Mouse (Mus musculus): ENCODE data around the gene Clec18a.
A peak's percentile ranks its signal among the peaks of the same experiment; 100 is the strongest.
"Not testable (repeated sequence)": the region's sequence is repeated elsewhere in the genome, so short reads cannot be mapped to it uniquely, and the experiment has no call there.

Gene Clec18a

DNA sequence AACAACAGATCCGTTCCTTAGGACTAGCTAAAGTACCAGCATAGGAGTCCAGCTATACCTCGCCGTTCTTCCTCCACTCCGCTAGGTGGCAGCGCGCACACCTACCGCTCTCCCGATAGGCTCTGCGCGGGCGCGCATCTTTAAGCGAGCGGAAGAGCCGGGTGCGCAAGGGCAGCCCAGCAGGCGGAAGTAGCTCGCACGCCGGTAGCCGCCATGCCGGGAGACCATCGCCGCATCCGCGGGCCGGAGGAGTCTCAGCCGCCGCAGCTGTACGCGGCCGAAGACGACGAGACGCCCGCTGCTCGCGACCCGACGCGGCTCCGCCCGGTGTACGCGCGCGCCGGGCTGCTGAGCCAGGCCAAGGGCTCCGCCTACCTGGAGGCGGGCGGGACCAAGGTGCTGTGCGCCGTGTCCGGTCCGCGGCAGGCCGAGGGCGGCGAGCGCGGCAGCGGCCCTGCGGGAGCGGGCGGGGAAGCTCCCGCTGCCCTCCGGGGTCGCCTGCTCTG, 36.0 kb downstream of the Clec18a start, which contains the start of gene Exosc6:
TSS of gene Exosc6 (plus strand) at position 182 of the 506 bp plus-strand sequence.
- DNase-seq (ENCODE audit: low spot score in 2 of 2) = peak; percentile 91 to 93

DNA sequence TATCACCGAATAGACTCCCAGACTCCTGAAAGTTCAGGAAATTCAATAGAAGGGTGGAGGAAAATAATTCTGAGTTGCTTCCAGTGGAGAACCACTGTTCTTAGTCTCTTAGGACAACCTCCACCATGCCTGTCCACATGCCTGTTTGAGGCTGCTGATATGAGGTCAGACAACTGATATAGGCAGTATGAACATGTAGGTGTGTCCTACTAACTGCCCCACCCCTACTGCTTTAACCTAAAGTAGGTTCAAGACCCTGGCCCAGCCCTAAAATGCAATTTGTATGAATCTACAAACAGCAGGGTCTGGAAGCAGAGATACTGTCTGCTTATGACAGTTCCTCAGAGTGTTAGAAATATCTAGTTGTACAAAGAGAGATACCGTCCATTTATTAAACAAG, 36.6 kb downstream of the Clec18a start:
- DNase-seq (ENCODE audit: low spot score in 2 of 2) = no peak

DNA sequence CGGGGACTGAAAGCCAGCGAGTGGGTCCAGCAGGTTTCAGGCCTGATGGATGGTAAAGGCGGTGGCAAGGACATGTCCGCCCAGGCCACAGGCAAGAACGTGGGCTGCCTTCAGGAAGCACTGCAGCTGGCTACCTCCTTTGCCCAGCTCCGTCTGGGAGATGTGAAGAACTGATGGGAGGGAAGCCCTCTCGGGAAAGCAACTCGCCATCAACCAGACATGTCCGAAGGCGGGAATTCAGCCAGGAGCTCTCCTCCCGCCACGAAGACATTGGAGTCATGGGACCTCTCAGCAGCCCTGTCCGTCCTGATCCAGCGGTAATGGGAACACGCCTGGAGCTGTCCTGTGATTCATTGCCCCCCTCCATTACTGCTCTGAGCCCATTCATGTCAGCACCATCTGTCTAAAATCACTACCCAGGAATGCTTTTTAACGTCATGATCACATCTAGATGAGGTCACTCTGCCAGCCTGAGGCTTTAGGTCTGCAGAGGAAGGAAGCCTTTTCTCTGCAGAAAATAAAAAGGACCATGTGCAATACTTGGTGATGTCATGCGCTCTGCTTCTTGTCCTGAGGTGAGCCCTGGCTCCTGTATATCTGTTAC, 37.1 kb downstream of the Clec18a start:
- DNase-seq (ENCODE audit: low spot score in 2 of 2) = no peak

DNA sequence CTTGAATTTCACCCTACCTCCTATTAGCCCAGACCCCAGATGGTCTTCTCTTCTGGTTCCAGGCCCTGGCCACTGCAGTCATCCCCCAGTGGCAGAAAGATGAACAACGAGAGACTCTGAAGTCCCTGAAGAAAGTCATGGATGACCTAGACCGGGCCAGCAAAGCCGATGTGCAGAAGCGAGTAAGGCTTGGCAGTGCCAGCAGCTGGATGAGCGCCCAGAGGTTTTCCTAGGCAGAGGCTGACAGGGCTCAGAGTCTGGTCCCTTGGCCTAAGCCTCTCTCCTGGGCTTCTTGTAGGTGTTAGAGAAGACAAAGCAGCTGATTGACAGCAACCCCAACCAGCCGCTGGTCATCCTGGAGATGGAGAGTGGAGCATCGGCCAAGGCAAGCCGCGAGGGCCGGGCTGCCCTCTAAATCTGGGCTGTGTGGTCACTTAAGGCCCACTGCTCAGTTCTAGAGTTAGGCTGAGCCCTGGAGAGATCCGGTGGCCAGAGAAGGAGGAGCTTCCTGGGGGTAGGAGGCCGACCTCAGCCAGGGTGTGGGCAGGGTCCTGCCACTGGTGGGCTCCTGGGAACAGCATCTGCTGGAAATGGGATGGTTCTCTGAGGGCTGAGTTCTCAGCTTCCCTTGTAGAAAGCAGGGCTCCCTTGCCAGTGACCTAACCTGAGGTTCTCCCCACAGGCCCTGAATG, 38.3 kb downstream of the Clec18a start:
- DNase-seq (ENCODE audit: low spot score in 2 of 2) = no peak

DNA sequence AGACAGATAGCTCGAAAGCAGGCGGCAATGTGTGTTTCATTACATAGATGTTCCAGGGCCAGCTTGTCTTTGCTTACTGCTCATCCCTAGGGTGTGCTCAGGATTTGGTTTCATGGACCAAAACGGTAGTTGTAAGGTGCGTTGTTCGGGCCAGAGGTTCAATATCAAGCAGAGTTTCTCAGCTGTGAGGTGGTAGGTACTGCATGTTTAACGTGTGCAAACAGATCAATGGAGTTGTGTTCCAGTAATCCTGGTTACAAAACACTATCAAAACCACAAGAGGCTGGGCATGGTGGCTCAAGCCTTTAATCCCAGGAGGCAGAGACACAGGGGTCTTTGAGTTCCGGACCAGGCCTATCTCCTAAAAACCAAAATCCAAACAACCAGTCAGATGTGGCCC, 43.1 kb downstream of the Clec18a start:
- no peak for DNase-seq (ENCODE audit: low spot score in 2 of 2)

DNA sequence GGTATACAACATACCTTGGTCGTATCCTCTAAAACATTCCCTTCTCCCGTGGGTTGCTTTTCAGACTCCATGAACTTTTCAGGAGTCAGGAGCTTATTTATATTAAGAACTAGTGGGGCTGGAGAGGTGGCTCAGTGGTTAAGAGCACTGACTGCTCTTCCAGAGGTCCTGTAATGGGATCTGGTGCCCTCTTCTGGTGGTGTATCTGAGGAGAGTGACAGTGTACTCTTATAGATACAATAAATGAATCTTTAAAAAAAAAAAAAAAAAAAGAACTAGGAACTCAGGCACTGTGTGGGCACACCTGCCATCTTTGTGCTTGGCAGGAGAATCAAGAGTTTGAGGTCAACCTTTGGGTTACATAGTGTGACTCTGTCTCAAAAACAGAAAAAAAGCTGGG, 43.5 kb downstream of the Clec18a start:
- no peak for DNase-seq (ENCODE audit: low spot score in 2 of 2)

DNA sequence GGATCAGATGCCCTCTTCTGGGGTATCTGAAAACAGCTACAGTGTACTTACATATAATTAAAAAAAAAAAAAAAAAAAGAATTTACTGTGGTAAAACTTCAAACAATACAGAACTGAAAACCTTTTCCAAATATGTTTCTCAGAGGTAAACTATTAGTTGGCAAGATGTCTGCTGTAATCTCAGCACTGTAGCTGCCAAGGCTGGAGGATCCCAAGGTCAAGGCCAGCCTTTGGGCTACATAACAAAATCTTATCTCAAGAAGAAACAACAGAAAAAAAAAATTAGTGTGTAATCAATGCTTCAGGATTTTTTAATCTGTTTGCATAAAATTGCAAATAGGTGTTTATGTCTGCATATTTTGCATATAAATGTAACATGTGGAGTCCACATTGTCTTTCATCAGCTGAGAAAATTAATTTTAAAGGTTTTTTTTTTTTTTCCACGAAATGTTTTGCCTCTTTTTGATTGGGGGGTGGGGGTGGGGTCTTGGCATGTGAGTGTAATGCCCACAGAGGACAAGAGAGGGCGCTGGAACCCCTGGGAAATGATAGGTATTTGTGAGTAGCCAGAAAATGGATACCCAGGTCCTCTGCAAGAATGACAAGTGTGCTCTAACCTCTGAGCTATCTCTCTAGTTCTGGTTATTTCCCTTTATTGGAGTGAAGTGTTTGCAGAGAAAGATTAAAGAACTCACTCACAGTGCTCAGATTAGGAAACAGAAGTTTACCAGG, 48.1 kb downstream of the Clec18a start:
- no peak for DNase-seq (ENCODE audit: low spot score in 2 of 2)

DNA sequence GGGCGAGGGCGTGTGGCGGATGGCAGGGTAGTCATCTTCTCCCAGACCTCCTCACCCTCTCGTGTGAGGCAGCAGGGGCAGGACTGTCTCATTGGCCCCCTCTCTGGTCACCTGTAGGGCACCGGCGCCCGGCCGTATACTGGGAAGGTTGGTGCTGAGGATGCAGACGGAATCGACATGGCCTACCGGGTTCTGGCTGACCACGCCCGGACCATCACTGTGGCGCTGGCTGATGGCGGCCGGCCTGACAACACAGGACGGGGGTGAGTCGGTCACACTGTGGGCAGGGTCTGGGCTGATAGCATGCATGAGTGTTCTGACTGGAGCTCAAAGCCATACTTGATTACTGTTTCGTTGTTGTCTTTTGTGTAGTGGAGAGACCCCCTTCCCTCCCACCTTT, 49.7 kb downstream of the Clec18a start:
- DNase-seq (ENCODE audit: low spot score in 2 of 2) = no peak

DNA sequence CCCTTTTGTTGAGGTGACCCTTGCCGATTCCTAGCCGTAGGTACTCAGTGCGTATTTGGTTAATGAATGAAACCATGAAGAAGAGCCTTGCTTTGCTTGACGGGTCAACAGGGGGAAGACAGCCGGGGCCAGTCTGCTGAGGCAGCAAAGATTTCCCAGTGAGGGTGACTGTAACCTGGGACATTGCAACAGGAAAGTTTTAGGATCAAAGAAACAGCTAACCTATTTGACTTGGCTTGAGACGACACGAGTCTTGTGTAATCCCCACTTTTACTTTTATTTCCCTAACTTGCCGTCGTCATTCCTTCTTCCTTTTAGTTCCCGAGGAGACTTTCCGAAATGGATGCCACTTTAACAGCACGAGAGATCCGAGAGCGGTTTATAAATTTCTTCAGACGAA, 55.6 kb downstream of the Clec18a start:
- DNase-seq (ENCODE audit: low spot score in 2 of 2) = no peak

DNA sequence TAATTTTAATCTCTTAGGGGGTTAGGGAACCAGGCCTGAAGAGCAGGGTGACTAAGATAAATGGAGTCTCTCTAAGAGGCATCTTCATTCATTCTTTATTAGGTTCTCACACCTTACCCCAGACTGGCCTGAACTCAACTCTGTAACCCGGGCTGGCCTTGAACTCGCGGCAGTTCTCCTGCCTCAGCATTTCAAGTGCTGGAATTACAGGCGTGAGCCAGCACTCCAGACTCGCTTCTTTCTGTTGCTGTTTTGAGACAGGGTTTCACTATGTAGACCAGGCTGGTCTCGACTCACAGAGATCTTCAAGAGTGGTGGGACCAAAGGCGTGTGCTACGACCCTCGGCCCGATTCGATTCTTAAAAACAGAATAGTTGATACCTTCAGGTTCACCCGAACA, 58.0 kb downstream of the Clec18a start:
- DNase-seq (ENCODE audit: low spot score in 2 of 2) = no peak

DNA sequence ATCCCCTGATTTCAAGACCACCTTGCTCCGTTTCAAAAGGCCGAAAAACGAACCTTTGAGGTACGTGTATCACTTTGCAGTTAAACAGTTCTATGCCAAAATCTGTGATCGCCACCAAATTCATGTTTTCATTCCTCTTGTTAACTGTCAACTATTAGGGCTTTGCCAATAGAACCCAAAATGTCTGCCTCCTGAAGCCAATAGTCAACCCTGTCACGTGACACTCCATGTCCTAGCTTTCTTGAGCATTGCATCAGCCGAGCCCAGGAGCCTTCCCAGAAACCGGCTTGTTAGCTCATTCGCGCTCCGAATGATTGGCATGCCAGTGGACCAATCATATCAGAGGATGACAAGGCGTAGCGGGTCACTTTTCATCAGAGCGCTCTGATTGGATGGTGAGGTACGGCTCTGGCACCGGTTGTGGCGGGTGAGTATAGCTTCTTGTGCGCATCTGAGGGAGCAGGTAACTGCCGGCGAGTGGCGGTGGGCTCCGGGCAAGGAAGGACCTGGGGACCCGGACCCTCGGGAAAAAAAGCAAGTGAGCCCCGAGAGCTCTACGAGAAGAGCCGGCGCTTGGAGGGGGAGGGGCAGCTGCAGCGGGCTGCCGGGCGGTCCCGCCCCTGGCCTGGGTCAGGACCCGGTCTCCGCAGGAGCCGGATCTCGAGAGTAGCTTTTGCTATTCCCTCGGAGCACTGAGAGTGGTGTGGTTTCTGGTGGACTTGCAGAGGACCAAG, 58.6 kb downstream of the Clec18a start:
- peak; percentile 99 to 100 for DNase-seq (ENCODE audit: low spot score in 2 of 2)

DNA sequence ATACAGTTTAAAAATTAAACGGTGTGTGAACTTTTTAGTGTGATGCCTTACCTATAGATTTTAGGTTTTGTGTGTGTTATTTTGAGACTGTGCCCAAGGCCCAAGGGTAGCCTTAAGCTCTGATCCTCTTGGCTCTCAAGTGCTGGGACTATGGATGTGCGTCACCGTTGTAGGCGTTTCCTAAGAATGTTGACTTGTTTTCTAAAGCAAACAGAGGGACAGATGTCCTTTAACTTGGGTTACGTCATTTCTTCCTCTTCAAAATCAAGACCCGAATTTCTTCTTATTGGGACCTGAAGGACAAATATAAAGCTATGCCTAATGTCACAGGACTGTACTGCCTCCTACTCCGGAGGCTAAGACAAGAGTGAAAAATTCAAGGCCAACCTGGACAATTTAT, 59.3 kb downstream of the Clec18a start, which contains the start of gene Aars:
TSS of gene Aars (plus strand) at position 229 of the 400 bp plus-strand sequence.
- DNase-seq (ENCODE audit: low spot score in 2 of 2) = no peak

DNA sequence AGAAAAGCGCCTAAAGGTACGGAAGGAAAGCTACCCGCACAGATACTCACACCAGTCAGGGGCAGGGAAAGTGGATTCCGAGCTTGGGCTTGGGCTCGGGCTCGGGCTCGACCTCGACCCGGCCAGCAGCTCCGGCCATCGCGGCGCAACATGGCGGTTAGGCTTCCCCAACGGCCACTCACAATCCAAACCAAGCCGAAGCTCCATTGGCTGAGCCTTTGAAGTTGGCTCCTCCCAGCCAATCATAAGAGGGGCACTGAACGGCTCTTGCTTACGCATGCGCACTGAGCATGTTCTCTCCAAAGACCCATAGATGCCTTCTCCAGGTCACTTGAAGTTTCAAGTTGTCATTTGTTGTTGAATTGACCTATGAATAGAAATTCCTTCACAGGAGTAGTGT, 60.7 kb downstream of the Clec18a start, which contains the start of gene Ddx19b:
TSS of gene Ddx19b (minus strand) at position 180 of the 400 bp plus-strand sequence.
- no peak for DNase-seq (ENCODE audit: low spot score in 2 of 2)

DNA sequence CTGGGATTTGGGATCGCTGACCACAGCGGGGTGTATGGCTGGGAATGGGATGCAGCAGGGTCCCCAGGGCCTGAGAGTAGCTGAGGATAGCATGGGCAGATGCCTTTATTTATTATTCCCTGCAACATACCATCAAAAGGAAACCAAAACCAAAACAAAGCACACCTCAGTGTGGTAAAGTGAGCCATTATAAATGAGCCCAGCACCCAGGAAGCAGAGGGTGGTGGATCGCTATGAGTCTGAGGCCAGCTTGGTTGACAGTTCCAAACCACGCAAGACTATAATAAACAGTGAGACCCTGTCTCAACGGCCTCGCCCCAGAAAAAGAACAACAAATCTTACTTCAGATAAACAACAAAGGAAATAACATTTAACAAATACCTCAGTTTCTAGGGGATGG, 62.2 kb downstream of the Clec18a start:
- DNase-seq (ENCODE audit: low spot score in 2 of 2) = no peak

DNA sequence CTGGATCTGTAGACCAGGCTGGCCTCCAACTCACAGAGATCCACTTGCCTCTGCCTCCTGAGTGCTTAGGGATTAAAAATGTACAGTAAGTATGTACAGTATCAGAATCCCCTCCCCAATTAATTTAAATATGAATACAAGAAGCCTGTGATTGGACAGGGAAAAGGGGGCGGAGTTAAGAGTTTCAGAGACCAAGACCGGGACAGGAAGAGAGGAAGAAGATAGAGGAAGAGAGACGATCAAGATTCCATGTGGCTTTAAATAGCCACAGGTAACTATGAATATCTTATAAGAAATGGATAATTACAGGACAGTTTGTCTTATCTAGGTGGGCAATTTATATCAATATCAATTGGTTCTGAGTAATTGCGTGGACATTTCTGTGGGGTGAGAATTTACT, 62.6 kb downstream of the Clec18a start:
- DNase-seq (ENCODE audit: low spot score in 2 of 2) = no peak

DNA sequence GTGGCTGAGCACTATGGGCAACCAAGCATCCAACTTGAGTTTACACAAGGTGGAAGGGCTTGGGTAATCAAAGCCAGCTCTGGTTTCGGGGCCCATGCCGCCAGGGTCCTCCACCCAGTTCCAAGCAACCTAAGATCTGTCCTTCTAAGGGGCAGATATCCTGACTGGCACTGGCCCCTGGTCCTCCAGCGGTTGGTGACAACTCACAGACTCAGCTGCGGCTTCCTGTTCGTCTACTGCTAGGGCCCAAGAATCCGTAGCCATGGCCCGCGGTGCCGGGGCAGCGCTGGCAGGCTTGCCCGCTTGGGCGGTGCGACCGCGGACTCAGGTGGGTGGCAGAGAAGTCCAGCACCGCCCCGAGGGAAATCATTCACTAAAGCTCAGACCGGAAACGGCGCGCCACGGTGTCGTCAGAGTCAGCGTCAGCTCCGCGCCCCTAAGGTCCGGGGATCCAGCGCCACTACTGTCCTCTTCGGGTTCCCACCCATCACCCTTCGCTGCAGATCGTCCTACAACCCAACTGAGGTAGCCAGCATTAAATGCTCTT, 64.8 kb downstream of the Clec18a start:
- DNase-seq (ENCODE audit: low spot score in 2 of 2) = peak; percentile 93 to 95

DNA sequence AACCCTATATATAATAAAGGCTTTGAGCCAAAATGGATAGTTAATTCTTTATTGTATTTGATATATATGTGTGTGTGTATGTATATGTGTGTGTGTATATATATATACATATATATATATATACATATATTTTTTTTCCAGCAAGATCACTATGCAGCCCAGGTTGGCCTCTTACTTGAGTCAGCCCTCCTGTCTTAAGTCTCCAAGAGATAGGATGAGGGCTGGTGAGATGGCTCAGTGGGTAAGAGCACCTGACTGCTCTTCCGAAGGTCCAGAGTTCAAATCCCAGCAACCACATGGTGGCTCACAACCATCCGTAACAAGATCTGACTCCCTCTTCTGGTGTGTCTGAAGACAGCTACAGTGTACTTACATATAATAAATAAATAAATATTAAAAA, 65.6 kb downstream of the Clec18a start:
- DNase-seq (ENCODE audit: low spot score in 2 of 2) = not testable (repeated sequence)

DNA sequence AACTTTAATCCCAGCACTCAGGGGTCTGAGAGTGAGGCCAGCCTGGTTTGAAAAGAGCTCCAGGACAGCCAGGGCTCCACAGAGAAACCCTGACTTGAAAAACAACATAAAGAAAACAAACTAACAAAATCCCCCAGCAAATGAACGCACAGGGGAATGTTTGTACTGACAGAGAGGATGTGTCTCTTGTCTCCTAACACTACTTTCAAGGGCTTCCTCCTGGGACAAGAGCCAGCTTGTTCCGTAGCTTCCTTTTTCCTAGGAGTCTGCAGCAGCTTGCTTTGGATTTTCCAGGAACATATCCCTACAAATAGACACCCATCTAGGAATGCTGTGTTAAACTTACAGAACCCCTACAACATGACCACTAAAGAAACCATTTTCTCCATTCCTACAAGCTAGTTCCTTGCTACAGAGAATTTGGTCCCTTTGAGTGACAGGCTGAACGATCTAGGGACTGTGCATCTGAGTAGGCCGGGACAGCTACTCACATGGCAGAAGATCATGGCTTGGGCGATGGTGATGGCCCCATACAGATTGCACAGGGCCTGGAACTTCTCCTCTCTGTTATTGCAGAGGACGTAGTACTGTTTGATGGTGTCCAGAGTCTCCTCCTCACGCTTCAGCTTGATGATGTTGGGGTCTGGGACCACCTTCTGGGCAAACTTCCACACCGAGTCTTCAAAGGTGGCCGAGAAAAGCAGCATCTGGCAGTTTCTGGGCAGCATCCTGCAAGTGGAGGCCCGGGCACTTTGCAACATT, 81.8 kb downstream of the Clec18a start:
- not testable (repeated sequence) for DNase-seq (ENCODE audit: low spot score in 2 of 2)
